Mouse (Mus musculus): ENCODE data around the gene Vmn1r24.
"Not testable (repeated sequence)": the region's sequence is repeated elsewhere in the genome, so short reads cannot be mapped to it uniquely, and the experiment has no call there.

Vmn1r24 gene

DNA sequence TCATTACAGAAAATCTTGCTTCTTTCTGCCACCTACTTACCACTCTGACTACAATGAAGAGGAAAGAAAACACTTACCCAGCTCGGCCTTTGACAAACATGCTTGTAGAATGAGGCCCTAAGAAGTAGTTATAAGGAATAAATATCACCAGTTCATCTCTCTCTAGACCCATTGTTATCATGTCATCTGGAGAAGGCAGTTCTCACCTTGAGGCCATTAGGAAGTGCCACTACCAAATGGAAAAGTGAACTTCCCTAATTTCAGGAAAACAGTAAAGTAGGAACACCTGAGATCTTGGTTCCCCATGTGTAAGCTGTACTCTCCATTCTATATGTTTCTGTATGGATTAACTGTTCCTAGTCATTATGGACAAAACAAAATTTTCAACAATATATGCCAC, at the start of gene Vmn1r24:
Gene Vmn1r24 (minus strand): TSS at position 101 of the 400 bp plus-strand sequence.
- in situ Hi-C loops (cut with MboI; ENCODE audit: low sequenced_read_pairs) = not testable (repeated sequence)

DNA sequence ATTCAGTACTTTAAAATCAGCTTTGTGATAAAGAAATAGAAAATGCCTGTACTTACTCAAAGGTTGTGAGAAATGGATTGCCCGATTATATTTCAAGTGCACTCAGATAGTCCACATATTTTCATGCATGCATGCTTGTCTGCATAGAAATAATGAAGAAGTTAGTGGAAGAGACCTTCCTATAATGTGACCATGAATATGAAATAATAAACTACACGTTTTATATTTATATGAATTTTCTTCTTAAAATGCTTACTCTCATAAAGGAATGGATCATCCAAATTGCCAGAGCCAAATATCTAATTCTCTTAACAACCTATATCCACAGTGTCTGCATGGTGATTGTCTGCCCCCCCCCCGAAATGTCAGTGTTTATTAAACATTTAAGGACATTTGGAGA, 19.4 kb upstream of the Vmn1r24 start, which contains the start of gene Vmn1r25:
Gene Vmn1r25 (minus strand): TSS at position 101 of the 400 bp plus-strand sequence.
- in situ Hi-C loops (cut with MboI; ENCODE audit: low sequenced_read_pairs) = no loop called here

DNA sequence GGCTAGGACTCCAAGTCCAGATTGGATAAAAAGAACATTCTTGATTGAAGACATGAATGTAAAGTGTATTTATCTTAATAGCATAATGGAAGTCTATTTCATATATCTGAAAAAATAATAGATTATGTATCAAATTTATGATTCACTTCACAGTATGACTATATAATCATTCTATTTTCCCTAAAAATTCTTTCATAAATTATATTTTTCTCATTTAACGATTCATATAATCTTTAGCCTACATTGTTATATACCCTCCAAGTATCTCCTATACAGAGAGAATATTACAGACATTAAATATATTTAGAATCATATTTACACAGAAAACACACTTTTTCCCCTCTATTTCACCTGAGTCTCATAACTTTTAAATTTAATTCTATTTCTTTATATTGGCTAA, 34.6 kb downstream of the Vmn1r24 start, which contains the start of gene Vmn1r23:
Gene Vmn1r23 (minus strand): TSS at position 101 of the 400 bp plus-strand sequence.
- in situ Hi-C loops (cut with MboI; ENCODE audit: low sequenced_read_pairs) = no loop called here

DNA sequence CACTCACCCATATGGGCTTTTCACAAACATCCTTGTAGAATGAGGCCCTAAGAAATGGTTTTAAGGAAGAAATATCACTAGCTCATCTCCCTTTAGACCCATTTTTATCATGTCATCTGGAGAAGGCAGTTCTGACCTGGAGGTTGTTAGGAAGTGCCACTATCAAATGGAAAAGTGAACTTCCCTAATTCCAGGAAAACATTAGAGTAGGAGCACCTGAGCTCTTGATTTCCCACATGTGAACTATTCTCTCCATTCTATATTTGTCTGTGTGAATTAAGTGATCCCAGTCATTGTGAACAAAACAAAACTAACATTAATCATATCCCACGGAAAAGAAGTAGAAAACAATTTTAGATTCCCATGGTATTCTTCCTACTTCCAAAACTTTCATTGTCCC, 53.4 kb downstream of the Vmn1r24 start, which contains the start of gene Vmn1r22:
Gene Vmn1r22 (minus strand): TSS at position 101 of the 400 bp plus-strand sequence.
- in situ Hi-C loops (cut with MboI; ENCODE audit: low sequenced_read_pairs) = no loop called here
